Mouse (Mus musculus): ENCODE measurements at regions not wholly inside any gene's neighbourhood (a gene's known extent, or its start where the extent isn't known, plus 50 kb on each side); places are given as distances from the start of the nearest gene placed in this dataset.

DNA sequence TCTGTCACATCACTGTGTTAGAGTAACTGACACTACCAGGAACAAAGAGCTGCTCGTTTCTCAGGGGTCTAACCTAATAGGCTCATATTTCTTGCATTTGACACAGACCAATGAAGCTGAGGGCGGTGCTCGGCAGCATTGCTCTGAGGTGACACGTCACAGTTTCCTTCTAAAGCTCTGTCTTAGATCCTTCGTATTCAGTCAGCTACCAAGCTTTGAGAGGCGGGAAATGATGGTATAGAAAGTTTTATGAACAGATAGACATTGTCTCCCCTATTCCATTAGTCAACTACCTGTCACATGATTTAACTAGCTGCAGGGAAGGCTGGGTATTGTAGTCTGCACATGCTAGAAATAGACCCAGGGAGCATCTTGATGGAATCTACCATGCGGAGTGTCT is 60.2 kb upstream of the Egfl6 start:
- 11% methylated on average over 7 of the region's 7 CpGs for WGBS
- Histone ChIP-seq H3K27me3 (replicated peaks; ENCODE audit: control insufficient read depth, insufficient read depth, low read length) (no peaks in the 10 kb centered on the region), H3K36me3 (ENCODE audit: control insufficient read depth, insufficient read depth, low read length) (no peaks in the 10 kb centered on the region), H3K4me3 (ENCODE audit: insufficient read depth, low read depth, low read length) (0 out of 2 replicates have a peak overlapping the region, but pooled peaks have one; percentile 11), H3K27ac (ENCODE audit: insufficient read depth, low read depth, low read length) (no peak overlapping the region), H3K4me1 (ENCODE audit: control insufficient read depth, insufficient read depth, low read length) (no peaks in the 10 kb centered on the region)
- TF ChIP-seq POLR2A (IDR thresholded peaks at IDR 0.05; ENCODE audit: low read depth, low read length), result no peak
- no peak for TF ChIP-seq CTCF (conservative IDR thresholded peaks at IDR 0.05; ENCODE audit: insufficient read depth, insufficient read length, low read depth, low read length)
- no peak for DNase-seq

DNA sequence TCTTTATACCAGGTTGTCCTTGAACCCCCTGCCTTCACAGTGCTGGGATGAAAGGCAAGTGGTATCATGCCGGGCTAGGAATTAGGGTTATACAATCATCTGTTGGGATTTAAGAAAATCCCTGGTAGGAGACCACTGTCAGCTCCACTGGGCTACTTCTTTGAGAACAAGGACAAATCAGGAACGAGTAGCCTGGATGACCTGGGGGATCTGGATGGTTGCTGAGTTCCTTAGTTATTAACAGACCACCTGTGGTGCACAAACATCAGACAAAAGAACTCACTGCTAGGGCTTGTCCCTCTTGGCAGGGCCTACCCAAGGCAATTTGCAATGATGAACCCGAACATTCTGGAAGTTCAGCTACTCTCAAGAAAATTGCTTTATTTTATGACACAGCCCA is 55.7 kb upstream of the Egfl6 start:
- TF ChIP-seq POLR2A (IDR thresholded peaks at IDR 0.05; ENCODE audit: low read depth, low read length) (no peak), CTCF (conservative IDR thresholded peaks at IDR 0.05; ENCODE audit: insufficient read depth, insufficient read length, low read depth, low read length) (no peak)
- no peak for DNase-seq

DNA sequence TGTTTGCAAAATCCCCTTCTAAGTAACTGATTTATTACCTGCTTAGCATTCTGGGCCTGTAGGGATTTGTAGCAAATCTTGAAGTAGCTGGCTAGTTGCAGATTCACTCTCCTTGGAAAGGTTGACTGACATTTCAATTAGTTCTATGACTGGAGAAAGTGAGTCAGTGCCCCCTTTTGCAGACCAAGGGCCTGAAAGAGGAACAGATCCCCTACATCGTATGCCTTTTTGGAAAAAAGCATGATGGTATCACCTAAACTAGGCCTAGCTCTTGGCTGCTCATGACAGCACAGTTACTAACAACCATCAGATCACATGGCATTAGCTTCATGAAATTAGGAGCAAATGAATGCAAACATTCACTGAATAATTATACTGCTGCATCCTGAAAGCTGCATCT is 54.7 kb upstream of the Egfl6 start:
- TF ChIP-seq CTCF (conservative IDR thresholded peaks at IDR 0.05; ENCODE audit: insufficient read depth, insufficient read length, low read depth, low read length) (no peak), POLR2A (IDR thresholded peaks at IDR 0.05; ENCODE audit: low read depth, low read length) (no peak)
- DNase-seq, result no peak
- Histone ChIP-seq H3K4me3 (ENCODE audit: insufficient read depth, low read depth, low read length) (no peak overlapping the region), H3K4me1 (ENCODE audit: control insufficient read depth, insufficient read depth, low read length) (no peaks in the 10 kb centered on the region), H3K36me3 (ENCODE audit: control insufficient read depth, insufficient read depth, low read length) (no peaks in the 10 kb centered on the region), H3K27ac (ENCODE audit: insufficient read depth, low read depth, low read length) (no peak overlapping the region), H3K27me3 (replicated peaks; ENCODE audit: control insufficient read depth, insufficient read depth, low read length) (no peaks in the 10 kb centered on the region)
- WGBS, result 93% methylated on average over 1 of the region's 1 CpGs

More for the DNA sequence above, 55.7 kb upstream of the Egfl6 start:
- Histone ChIP-seq H3K27me3 (replicated peaks; ENCODE audit: control insufficient read depth, insufficient read depth, low read length) (no peaks in the 10 kb centered on the region), H3K4me1 (ENCODE audit: control insufficient read depth, insufficient read depth, low read length) (no peaks in the 10 kb centered on the region), H3K36me3 (ENCODE audit: control insufficient read depth, insufficient read depth, low read length) (no peaks in the 10 kb centered on the region), H3K4me3 (ENCODE audit: insufficient read depth, low read depth, low read length) (no peak overlapping the region), H3K27ac (ENCODE audit: insufficient read depth, low read depth, low read length) (no peak overlapping the region)
- 74% methylated on average over 3 of the region's 3 CpGs for WGBS

Data from kidney, adult 2 months (tissue).